Mouse (Mus musculus): ENCODE measurements around the gene Mt3.

Mt3 gene

DNA sequence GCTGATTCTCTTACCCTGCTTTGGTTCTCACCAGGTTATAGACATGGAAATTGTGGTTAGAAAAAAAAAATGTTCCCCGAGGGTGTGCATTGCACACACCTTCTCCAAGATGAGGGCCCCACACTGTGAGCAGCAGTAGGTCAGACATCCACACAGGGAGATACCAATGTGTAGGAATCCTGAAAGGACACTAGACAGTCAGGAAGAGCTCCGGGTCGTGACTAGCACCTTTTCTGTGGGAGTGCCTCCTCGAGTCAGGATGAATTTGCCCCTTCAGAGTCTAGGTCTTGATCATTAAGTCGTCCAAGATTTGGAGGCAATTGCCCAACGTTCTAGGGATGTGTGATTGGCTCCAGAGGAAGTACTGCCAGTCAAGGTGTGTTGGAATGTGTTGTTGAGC is 33.4 kb downstream of the Mt3 start:
- no peak for DNase-seq (ENCODE audit: low read depth, low spot score)

DNA sequence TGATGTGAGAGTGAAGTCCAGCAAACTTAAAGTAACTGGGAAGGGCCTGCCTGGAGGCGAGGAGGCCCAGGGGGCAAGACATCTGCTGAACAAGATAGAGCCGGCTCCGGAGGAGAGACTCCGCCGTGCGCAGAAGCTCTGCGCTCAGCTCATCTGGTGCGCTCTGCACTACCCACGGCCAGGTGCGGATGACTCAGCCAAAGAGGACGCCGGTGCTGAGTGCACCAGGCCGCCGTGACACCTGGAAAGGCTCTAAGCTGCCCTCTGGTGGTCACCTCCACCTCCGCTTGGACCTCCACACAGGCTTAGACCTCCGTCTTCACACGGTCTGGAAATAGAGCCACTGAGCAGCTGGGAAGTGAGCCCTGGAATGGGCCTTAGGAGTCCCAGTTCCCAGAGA is 34.1 kb downstream of the Mt3 start:
- DNase-seq (ENCODE audit: low read depth, low spot score): no peak

- no peak for DNase-seq (ENCODE audit: low read depth, low spot score)
Measured at GRCm38 (mm10) chr8:94187290-94188002, 35.0 kb downstream of the Mt3 start.

- peak; percentile 57 for DNase-seq (ENCODE audit: low read depth, low spot score)
Measured at GRCm38 (mm10) chr8:94189275-94190031, 37.0 kb downstream of the Mt3 start.

GRCm38 (mm10) chr8:94191101-94191691 is 38.8 kb downstream of the Mt3 start:
- DNase-seq (ENCODE audit: low read depth, low spot score): no peak

- DNase-seq (ENCODE audit: low read depth, low spot score): no peak
Measured at GRCm38 (mm10) chr8:94192926-94193325, 40.5 kb downstream of the Mt3 start.

GRCm38 (mm10) chr8:94194591-94195223 is 42.3 kb downstream of the Mt3 start:
- no peak for DNase-seq (ENCODE audit: low read depth, low spot score)

DNA sequence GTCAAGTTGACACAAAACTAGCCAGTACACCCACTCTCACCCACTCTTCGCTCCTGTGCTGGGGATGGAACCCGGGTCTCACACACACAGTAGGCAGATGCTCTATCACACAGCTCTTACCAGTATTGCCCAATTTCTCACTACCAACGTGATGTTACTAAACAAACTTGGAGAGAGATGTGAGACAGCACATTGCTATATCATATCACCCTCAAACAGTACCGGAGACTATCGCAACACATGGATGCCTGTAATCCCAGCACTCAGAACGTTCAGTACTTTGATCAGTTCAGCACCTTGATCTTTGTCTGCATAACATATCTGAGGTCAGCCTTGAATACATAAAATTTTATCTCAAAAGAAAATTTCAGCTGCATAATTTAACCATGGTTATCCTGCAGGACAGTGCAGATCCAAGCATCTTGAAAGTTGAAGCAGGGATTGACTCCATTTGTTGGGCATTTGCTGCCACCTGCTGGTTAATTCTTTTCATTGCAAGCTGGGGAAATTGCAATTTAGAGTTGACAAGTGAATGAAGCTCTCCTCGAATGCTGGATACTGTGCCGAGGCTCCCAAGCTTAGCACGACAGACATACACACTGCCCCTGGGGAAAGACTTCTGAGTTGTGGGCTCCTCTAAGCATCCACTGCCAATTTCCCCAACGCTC is 46.9 kb downstream of the Mt3 start:
- DNase-seq (ENCODE audit: low read depth, low spot score): peak; percentile 52
